Mouse (Mus musculus): ENCODE results near the gene Gpatch11.
"Not testable (repeated sequence)": the region's sequence is repeated elsewhere in the genome, so short reads cannot be mapped to it uniquely, and the experiment has no call there.

The Gpatch11 gene

DNA sequence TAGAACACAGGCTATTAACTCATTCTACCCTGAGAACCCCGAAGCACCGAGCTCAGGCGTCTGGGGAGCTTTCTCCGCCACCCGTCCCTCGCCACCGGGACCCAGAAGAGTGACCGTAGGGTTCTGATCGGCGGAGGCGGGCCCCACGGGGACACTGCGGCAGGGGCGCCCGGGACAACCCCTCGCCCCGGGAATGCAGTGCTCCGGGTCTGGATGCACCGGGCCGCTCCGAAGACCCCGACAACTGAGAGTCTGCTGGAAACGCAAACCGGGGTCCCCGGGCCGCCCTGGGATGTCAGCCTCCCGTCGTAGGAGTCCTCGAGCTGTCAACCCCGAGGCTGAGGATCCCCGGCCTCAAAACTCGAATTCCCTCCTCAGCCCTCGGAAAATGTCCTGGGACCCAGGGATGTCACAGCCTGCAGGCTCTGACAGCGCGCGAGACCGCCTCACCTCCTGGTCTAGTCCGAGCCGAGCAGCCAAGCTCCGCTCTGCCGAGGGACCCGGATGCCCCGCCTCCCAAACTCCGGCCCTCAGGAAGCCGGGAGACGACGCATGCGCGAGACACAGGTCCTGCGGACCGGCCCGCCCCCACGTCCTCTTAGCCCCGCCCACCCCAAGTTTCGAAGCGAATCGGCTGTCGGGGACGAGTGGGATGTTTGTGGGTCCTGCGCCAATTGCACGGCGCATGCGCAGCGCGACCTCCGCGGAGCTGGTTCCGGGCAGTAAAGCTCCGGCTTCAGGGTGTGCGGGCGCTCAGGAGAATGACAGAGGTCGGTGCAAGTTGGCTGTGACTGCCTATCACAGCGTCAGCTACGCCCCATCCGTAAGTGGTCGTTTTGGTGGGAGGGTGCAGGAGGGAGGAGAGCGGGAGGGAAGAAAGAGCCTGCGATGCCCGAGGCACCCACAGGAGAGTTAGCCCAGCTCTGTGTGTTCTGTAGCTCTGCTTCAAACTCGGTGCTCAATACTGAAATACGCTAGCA lies at the start of gene Gpatch11, which contains the start of gene Heatr5b:
Gene Gpatch11, plus strand, starts transcription at position 712 of the 980 bp plus-strand sequence.
Gene Heatr5b, minus strand, starts transcription at position 509 of the 980 bp plus-strand sequence.
- DNase-seq (ENCODE audit: low read depth, low spot score) = peak; percentile 99

GRCm38 (mm10) chr17:78788273-78788672 lies 47.1 kb upstream of the Gpatch11 start:
- not testable (repeated sequence) for DNase-seq (ENCODE audit: low read depth, low spot score)

GRCm38 (mm10) chr17:78791068-78791689 lies 44.2 kb upstream of the Gpatch11 start:
- peak; percentile 13 for DNase-seq (ENCODE audit: low read depth, low spot score)

DNA sequence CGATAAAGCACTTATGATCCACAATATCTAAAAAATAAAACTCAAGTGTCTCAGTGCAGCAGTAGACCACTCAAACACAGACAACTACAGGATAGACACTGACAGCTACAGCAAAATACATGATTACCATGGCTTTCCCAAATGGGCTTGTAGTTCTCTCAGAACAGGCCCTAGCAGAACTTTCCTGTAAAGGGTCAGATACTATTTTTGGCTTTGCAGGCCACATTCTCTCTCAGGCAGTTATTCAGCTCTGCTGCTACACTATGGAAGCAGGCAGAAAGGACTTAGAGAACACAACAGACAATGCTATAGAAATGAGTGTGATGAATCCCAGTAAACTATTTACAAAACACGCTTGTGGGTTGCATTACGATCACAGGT lies 43.7 kb upstream of the Gpatch11 start:
- DNase-seq (ENCODE audit: low read depth, low spot score) = no peak

GRCm38 (mm10) chr17:78792122-78792521 lies 43.2 kb upstream of the Gpatch11 start:
- DNase-seq (ENCODE audit: low read depth, low spot score) = no peak

DNA sequence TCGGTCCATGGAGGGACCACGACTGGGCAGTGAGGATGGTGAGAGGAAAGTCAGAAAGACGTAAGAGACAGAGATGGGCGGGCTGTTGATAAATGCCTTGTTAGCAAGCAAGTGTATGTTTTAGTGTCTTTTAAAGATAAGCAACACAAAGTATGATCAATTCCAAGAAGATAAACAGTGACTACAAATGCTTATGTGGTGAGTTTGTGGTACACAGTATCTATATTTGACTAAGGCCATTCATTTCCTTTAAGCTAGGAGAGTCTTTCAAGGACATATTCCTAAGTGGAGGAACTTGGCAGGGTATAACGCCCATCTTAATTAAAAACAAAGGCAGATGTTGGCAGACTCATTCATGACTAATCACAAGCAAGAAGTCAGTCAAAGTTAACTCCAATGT lies 41.0 kb upstream of the Gpatch11 start:
- no peak for DNase-seq (ENCODE audit: low read depth, low spot score)

DNA sequence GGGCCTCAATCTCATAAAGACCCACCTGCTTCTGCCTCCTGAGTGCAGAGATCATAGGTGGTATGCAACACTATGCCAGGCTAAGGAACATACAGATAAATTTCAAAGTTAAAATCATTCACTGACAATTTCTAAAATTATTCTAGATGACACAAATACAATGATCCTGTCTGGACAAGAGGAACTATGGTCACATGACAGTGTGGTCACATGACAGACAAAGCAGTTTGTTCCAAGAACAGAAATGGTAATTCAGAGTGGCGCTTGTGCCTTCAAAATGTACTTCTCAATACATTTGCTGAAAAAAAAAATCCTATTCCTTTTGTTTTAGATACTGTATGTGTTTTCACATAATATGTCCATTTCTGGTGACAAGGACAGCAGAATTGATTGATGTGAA lies 38.1 kb upstream of the Gpatch11 start:
- DNase-seq (ENCODE audit: low read depth, low spot score) = no peak

DNA sequence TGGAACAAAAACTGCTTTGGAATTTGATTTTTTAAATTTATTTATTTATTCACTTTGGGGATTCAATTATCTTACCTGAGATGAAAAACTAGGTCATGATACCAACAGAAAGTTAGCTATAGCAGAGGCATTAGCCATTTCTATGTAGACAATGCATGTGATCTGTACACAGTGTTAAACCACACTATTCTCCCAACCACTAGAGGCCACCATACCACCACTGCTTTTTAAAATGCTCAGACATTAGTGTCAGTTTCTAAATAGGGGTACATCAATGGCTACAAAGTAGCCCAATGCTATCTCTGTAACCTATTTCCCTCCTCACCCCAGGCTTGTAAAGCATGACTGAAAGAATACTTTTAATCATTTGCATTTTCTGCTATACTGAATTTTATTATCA lies 26.3 kb upstream of the Gpatch11 start:
- peak; percentile 30 for DNase-seq (ENCODE audit: low read depth, low spot score)

DNA sequence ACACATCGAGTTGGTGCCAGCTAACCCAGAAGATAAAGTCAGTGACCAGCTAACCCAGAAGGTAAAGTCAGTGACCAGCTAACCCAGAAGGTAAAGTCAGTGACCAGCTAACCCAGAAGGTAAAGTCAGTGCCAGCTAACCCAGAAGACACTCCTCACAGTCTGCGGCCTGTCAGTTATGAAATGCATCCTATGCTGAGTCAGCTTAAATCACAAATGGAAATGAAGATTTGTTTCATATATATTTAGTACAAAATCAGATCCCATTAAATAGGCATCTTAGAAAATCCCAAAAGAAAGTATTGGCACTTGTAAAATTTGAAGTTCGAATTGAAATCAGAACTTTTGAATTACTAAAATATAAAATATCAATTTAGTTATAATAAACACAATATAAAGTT lies 25.8 kb upstream of the Gpatch11 start:
- DNase-seq (ENCODE audit: low read depth, low spot score) = no peak

- DNase-seq (ENCODE audit: low read depth, low spot score) = peak; percentile 2
Measured at GRCm38 (mm10) chr17:78824346-78824745, 11.0 kb upstream of the Gpatch11 start.

- peak; percentile 6 for DNase-seq (ENCODE audit: low read depth, low spot score)
Measured at GRCm38 (mm10) chr17:78836056-78836455, 689 bp downstream of the Gpatch11 start.

GRCm38 (mm10) chr17:78842271-78842928 lies 7.0 kb downstream of the Gpatch11 start:
- no peak for DNase-seq (ENCODE audit: low read depth, low spot score)

DNA sequence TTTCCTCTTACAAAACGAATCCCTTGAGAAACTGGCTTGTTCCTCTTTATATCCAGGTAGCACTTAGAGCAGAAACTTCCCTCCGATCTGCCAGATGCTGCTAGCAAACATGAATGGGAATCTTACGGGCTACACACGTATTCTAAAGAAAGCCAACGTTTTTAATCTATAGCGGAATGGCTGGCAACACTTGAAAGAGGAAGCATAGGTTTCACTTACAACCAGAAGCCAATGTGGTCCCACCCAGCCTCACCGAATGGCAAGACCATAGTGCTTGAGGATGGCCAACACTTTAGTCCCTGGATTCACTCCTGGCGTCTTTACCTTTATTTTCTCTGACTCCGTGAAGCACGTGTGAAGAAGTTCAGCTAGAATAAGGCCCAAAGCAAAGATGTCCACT lies 20.9 kb downstream of the Gpatch11 start:
- no peak for DNase-seq (ENCODE audit: low read depth, low spot score)

- no peak for DNase-seq (ENCODE audit: low read depth, low spot score)
Measured at GRCm38 (mm10) chr17:78873886-78874285, 38.5 kb downstream of the Gpatch11 start.

DNA sequence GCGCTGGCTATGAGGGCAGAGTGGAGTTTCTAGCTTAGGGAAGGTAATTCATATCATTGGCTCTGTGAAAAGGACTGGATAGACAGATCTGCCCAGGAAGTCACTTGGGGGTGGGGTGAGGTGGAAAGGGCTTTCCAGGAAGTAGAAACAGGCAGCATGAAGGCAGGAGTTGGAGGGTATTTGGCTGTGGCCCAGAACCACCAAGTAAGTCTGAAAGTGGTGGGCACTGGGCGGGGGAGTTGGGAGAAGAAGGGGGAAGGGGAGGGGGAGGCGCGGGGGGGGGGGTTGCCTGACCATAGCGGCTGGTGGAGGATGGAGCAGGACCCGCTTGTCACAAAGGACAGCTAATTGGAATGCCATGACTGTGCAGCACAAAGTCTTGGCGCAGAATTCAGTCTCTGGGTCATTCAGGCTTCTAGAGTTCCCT lies 46.5 kb downstream of the Gpatch11 start:
- peak; percentile 9 for DNase-seq (ENCODE audit: low read depth, low spot score)

DNA sequence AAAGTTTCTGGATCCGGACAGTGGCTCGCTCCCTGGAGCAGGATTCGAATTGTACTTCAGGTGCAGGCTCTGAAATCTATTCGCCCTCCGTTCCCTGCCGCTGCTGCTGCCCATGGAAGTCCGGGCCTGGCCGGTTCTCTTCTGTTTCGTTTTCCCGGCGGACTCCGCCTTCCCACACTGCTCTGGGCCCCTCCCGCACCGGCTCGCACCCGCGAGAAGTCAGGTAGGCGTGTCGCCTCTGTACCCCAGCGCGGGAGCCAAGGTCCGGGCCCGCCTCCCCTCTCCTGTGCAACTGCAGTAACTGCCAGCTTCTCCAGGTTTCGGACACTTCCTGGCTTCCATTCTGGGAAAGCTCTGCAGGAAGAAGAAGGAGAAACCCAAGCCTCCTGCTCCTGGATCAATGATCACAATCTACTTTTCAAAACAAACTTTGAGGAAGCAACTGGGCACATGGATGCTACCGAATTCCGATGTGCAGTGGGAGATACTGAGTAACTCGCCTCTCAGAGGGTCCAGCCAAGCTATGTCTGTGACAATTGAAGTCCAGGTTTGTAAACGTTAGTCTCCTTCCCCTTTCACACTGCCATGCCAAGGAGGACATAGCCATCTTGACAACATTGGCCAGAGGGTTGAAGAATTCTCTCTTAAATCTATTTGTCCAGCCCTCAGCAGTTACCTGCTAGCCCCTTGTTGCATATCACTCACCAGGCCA lies 47.2 kb downstream of the Gpatch11 start, which contains the start of gene Eif2ak2:
Gene Eif2ak2, minus strand, starts transcription at position 173 of the 712 bp plus-strand sequence.
- peak; percentile 64 for DNase-seq (ENCODE audit: low read depth, low spot score)

DNA sequence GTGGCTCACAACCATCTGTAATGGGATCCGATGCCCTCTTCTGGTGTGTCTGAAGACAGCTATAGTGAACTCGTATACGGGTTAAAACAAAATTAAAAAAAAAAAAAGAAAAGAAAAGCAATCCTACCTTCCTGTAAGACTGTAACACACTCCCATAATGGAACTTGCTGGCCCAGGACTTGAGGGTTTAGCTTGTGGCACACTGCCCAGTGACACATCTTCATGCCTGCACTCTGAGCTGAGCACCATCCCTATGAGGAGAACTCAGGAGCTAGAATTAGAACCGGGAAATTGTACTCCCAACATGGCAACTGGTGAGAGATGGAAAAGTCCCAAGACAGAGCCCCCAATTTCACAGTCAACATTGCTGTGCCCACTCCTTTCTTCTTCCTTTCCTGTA lies 47.9 kb downstream of the Gpatch11 start:
- no peak for DNase-seq (ENCODE audit: low read depth, low spot score)

- DNase-seq (ENCODE audit: low read depth, low spot score) = no peak
Measured at GRCm38 (mm10) chr17:78885286-78886065, 50.1 kb downstream of the Gpatch11 start.

GRCm38 (mm10) chr17:78888554-78888953 lies 53.2 kb downstream of the Gpatch11 start:
- no peak for DNase-seq (ENCODE audit: low read depth, low spot score)

DNA sequence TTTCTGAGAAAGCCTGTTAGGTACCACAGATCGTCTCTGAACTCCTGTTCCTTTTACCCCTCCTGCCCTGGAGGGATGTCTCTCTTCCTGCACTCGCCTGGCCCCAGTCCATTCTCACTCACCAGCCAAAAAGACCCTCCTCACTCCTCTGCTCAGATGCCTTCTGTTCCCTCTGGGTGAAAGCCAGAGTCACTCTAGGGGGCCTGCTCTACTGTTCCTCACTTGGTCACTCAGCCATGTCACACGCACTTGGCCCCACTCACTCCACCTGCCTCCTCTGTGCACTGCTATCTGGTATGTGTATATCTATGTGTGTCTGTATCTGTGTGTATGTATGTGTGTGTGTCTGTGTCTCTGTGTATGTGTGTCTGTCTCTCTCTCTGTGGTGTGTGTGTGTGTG lies 53.8 kb downstream of the Gpatch11 start:
- DNase-seq (ENCODE audit: low read depth, low spot score) = peak; percentile 27

- DNase-seq (ENCODE audit: low read depth, low spot score) = no peak
Measured at GRCm38 (mm10) chr17:78891020-78891419, 55.7 kb downstream of the Gpatch11 start.
